Mouse (Mus musculus) CD4-positive naive resting alpha-beta T cell, adult 57 days (primary cell): ENCODE results near the gene Pank3. TPM values are rescaled to one million over a fixed set of nuclear protein-coding genes. Genes with fewer than 3 reads are reported as not detected.

ENCODE experiments used
- total RNA-seq: library from RNA; stranded (reverse); gene quantifications from one replicate; pipeline ENCODE4 v1.2.4, GENCODE M21; 2023

Pank3 gene
- 23.4 TPM for total RNA-seq

GRCm38 (mm10) chr11:35769188-35769745 is at the start of gene Pank3:
Gene Pank3 (plus strand): TSS chr11:35769484.

DNA sequence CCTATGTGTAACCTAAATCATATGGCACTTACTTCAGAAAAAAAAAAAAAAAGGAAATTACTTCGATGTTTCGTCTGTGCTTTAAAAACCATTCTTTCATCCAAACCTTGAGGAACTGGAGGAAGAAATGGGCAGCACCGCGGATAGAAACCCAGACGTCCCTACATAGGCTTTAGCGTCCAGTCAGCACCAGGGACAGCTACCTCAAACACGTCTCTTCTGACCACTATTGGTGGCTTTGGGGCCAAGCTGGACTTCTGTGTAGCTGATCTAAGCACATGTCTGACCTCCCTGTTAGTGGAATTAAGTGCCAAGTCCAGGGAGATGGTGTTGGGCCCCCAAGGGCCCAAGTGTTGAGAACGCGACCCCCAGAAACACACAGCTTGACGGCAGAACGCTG is 29.6 kb downstream of the Pank3 start, which contains the start of gene Fbll1:
Gene Fbll1 (minus strand): TSS at position 11 of the 400 bp plus-strand sequence.

GRCm38 (mm10) chr11:35834022-35834760 is 64.9 kb downstream of the Pank3 start, which contains the start of gene Rars:
Gene Rars (minus strand): TSS chr11:35834506.

Other genes with a start within 250 kb of the Pank3 start
- not detected for gene Fbll1, start 29.4 kb downstream of the Pank3 start, total RNA-seq
- 61.3 TPM for gene Rars, start 65.0 kb downstream of the Pank3 start, total RNA-seq
- 0.56 TPM for gene Wwc1, start 211.0 kb downstream of the Pank3 start, total RNA-seq